Mouse (Mus musculus) liver, adult 2 months (tissue): ENCODE results near the gene Cuedc2. TPM values are rescaled to one million over a fixed set of nuclear protein-coding genes. Genes with fewer than 3 reads are reported as not detected.

ENCODE experiments used
- DNase-seq: peaks from one replicate; pipeline ENCODE4 v3.0.0-alpha.2; 2011; ENCODE audit warnings: low read depth, low spot score; ENCODE audit errors: extremely low read depth
- H3K27ac ChIP-seq: fragments of 200-500 bp; replicated peaks from 2 replicates; pipeline ENCODE4 v1.5.1; 2012; ENCODE audit warnings: low read depth, mild to moderate bottlenecking, control low read depth, inconsistent platforms, low read length; ENCODE audit not compliant: insufficient read depth
- H3K27me3 ChIP-seq: fragments of 200-500 bp; 2 replicates; pipeline ENCODE4 v1.6.1; 2012; ENCODE audit warnings: mild to moderate bottlenecking, moderate library complexity, low read length, inconsistent platforms; ENCODE audit not compliant: control insufficient read depth, insufficient read depth
- H3K36me3 ChIP-seq: fragments of 200-500 bp; 2 replicates; pipeline ENCODE4 v1.6.1; 2012; ENCODE audit warnings: low read length, inconsistent platforms; ENCODE audit not compliant: control insufficient read depth, insufficient read depth
- H3K4me1 ChIP-seq: fragments of 200-500 bp; 2 replicates; pipeline ENCODE4 v1.6.1; 2011; ENCODE audit warnings: low read length; ENCODE audit not compliant: control insufficient read depth, insufficient read depth
- H3K4me3 ChIP-seq: fragments of 200-500 bp; 2 replicates; pipeline ENCODE4 v1.5.1; 2011; ENCODE audit warnings: low read depth, mild to moderate bottlenecking, control low read depth, low read length, moderate library complexity; ENCODE audit not compliant: insufficient read depth
- H3K79me2 ChIP-seq: fragments of 200-500 bp; 2 replicates; pipeline ENCODE4 v1.6.1; 2012; ENCODE audit warnings: inconsistent platforms, mild to moderate bottlenecking, low read length, moderate library complexity; ENCODE audit not compliant: control insufficient read depth, insufficient read depth
- H3K9ac ChIP-seq: fragments of 200-500 bp; 2 replicates; pipeline ENCODE4 v1.6.1; 2012; ENCODE audit warnings: low read depth, mild to moderate bottlenecking, control low read depth, inconsistent platforms, low read length
- CTCF ChIP-seq: fragments of 200-500 bp; IDR thresholded peaks from 2 replicates; pipeline ENCODE4 v1.5.1; 2011; ENCODE audit warnings: low read depth, low read length, control low read depth
- POLR2A ChIP-seq: fragments of 200-500 bp; IDR thresholded peaks from 2 replicates; pipeline ENCODE4 v1.6.1; 2011; ENCODE audit warnings: low read length, control low read depth; ENCODE audit not compliant: insufficient read depth; ENCODE audit errors: extremely low read depth
- WGBS: fragments of 180-500 bp; shearing (Covaris S2); methylation state at CpG from one replicate; pipeline ENCODE4 v1.1.7; 2018; 5-methylcytosine and 5-hydroxymethylcytosine counted together
- polyA plus RNA-seq: library from polyadenylated mRNA; depleted of rRNA; stranded (reverse); fragments of >200 nt; gene quantifications from 2 replicates; pipeline ENCODE4 v1.2.3, GENCODE M21; 2012
- total RNA-seq: library from RNA; depleted of rRNA; stranded (reverse); fragments of >200 nt; gene quantifications from 2 replicates; pipeline ENCODE4 v1.2.3, GENCODE M21; 2014

Cuedc2 gene
- total and polyA plus RNA-seq, 2 experiments, result 19.5 to 24.6 TPM

DNA sequence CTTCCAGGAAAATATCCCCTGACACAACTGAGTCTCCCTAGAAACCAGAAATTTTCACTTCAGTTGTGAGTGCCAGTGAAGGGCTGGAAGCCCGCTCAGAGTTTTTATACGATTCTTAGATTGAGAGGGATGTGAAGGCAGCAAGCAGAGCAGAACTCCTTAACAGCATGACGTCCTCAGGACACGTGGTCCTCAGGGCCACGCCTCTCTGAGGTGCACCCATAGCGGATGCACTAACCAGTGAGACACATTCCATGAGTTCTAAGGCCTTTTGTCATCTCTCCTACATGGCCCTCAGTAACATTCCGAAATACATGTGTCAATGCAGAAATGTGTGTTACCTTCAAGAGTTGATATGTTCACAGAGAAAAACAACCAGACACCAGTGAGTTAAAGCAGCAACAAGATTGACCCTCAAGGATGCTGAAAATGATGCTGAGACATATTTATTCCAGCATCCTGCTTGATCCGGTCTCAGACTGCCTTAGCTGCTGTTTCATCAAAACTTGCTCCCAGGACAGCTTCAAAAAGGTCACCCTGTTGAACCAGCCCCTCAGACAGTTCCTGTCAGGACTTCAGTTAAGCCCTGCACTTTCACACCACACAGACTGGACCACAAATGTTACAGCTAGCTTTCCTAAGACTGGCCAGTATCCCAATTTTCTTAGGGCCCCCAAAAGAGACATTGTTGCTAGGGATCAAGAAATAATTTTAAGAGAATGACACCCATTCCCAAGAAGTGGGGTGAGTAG is 38.0 kb downstream of the Cuedc2 start:
- no peaks in the 10 kb centered on the region for H3K4me1 ChIP-seq
- WGBS, result 41% methylated on average over 8 of the region's 8 CpGs

DNA sequence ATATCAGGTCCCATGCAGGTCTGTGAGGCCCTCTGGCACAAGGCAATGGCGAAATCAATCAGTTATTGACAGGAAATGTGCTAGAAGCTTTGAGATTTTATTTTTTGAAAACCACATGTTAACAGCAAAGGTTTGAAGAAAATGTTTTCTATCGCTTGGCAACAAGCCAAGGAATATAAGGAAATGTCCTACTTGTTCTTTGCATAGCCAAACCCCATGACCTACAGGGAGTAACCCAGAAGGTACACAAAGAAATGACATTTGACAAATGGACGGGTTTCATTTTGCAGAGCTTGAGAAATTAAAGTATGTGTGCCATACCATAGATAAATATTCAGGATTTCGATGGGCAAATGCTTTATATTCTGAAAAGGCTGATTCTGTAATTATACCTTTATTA is 41.6 kb downstream of the Cuedc2 start:
- Histone ChIP-seq H3K4me3 (no peak overlapping the region), H3K27me3 (peaks cover 3% of the 10 kb centered on the region; the same call in 1 of the 2 replicates), H3K36me3 (no peaks in the 10 kb centered on the region), H3K4me1 (no peaks in the 10 kb centered on the region), H3K79me2 (no peaks in the 10 kb centered on the region), H3K27ac (no peak overlapping the region), H3K9ac (no peak overlapping the region)
- no peak for TF ChIP-seq POLR2A
- no peak for TF ChIP-seq CTCF
- WGBS, result 70% methylated on average over 4 of the region's 4 CpGs
- DNase-seq, result no peak

More for the DNA sequence above, 38.0 kb downstream of the Cuedc2 start:
- Histone ChIP-seq H3K27ac (no peak overlapping the region), H3K4me3 (no peak overlapping the region), H3K9ac (no peak overlapping the region), H3K36me3 (no peaks in the 10 kb centered on the region), H3K79me2 (no peaks in the 10 kb centered on the region), H3K27me3 (peaks cover 3% of the 10 kb centered on the region; the same call in 1 of the 2 replicates)
- no peak for DNase-seq
- TF ChIP-seq POLR2A, result no peak
- no peak for TF ChIP-seq CTCF

DNA sequence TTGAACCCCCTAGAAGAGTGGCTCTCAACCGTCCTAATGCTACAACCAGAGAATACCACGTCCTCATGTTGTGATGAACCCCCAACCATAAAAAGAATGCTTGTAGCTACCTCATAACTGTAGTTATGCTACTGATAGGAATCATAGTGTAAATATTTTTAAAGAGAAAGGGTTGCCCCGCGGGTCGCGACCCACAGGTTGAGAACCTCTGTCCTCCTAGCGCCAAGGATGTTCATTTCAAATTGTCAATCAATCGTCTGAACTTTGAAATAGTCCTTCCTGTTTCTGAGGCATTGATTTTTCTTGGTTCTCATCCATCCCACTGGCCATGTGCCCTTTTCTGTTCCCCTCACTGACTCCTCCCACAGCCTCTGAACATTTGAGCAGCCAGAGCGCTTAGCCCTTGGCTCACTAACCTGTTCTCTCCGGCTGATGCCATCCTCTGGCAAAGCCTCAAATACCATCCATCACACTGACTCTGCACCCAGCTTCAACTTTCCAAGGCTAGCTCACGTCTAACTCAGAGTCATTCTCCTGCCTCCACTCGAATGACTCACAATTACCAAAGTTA is 47.9 kb downstream of the Cuedc2 start:
- Histone ChIP-seq H3K4me1 (no peaks in the 10 kb centered on the region), H3K27me3 (no peaks in the 10 kb centered on the region), H3K9ac (no peak overlapping the region), H3K79me2 (no peaks in the 10 kb centered on the region), H3K4me3 (no peak overlapping the region), H3K27ac (no peak overlapping the region), H3K36me3 (no peaks in the 10 kb centered on the region; the same call in 1 of the 2 replicates)
- TF ChIP-seq POLR2A, result no peak
- TF ChIP-seq CTCF, result peak; percentile 30
- DNase-seq, result peak; percentile 92
- 25% methylated on average over 12 of the region's 12 CpGs for WGBS

DNA sequence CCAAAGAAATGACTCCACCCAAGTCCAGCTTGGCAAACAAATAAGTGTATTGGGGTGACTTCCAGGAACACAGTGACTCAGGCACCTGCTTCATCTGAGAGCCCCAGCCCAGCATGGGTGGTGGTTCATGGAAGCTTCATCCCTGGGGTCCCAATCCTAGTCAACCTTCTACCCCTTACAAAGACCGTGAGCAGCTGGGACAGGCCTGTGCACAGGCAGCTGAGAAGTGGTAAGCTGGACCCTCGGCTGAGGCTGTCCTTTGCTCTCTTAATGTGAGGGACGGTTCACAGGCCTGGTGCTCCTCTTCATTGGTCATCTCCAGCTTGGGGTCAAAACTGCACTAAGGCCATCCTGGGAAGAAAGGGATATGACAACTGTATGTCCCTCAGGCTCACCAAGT is 50.9 kb downstream of the Cuedc2 start:
- Histone ChIP-seq H3K36me3 (peaks cover 21% of the 10 kb centered on the region), H3K27me3 (no peaks in the 10 kb centered on the region), H3K9ac (no peak overlapping the region), H3K4me1 (no peaks in the 10 kb centered on the region), H3K79me2 (no peaks in the 10 kb centered on the region), H3K27ac (no peak overlapping the region), H3K4me3 (no peak overlapping the region)
- no peak for DNase-seq
- 86% methylated on average over 3 of the region's 3 CpGs for WGBS
- TF ChIP-seq POLR2A (no peak), CTCF (no peak)

DNA sequence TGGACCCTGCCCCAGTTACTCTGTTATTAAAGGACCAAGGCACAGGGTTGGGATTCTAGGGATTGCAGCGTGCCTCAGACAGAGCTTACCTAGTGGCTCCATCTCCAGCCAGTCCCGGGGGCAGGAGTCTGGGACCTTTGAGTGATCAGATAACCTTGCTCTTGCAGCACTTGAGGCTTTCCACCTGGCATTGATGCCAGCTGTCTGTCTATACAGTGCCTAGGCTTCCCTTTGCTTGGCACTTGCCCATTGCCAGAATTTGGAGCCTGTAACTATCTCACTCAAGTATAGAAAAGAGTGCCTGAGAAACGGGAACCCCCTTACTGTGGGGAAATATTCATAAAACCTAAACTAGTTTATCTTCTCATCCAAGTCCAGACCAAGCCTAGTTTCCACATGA is 51.6 kb downstream of the Cuedc2 start:
- DNase-seq, result no peak
- Histone ChIP-seq H3K27ac (no peak overlapping the region), H3K27me3 (no peaks in the 10 kb centered on the region), H3K4me3 (no peak overlapping the region), H3K79me2 (no peaks in the 10 kb centered on the region), H3K4me1 (no peaks in the 10 kb centered on the region), H3K36me3 (peaks cover 26% of the 10 kb centered on the region), H3K9ac (no peak overlapping the region)
- 87% methylated on average over 3 of the region's 3 CpGs for WGBS
- TF ChIP-seq CTCF (no peak), POLR2A (no peak)

DNA sequence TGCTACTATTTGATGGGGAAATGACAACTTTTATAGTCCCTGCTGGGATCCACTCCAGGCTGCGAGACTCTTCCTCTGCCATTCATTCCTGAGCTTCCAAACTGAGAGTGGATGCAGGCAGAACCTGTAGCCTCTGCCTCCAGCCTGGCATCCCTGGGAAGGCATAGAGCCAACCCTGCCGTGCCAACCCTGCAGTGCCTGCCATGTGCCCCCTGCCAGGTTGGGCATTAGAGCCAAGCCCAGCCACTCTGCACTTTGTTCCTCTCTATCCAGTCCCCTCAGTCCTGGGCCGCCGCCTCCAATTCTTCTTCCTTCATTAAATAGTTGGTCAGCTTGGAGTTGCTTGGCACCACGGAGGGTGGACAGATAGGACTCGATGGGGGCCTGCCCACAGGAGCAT is 52.5 kb downstream of the Cuedc2 start:
- TF ChIP-seq POLR2A (no peak), CTCF (no peak)
- WGBS, result 73% methylated on average over 6 of the region's 6 CpGs
- no peak overlapping the region for H3K4me3 ChIP-seq
- no peaks in the 10 kb centered on the region for H3K27me3 ChIP-seq
- no peaks in the 10 kb centered on the region for H3K4me1 ChIP-seq
- H3K36me3 ChIP-seq, result peaks cover 32% of the 10 kb centered on the region
- no peak overlapping the region for H3K27ac ChIP-seq
- DNase-seq, result peak; percentile 59
- H3K79me2 ChIP-seq, result no peaks in the 10 kb centered on the region
- H3K9ac ChIP-seq, result no peak overlapping the region
